Mouse (Mus musculus) erythroblast, embryonic 14.5 days (primary cell): ENCODE measurements around the gene Mcm5. TPM values are rescaled to one million over a fixed set of nuclear protein-coding genes. Genes with fewer than 3 reads are reported as not detected.

Experiments used
- H3K27me3 ChIP-seq: 2 replicates; pipeline ENCODE4 v1.6.1; 2012; ENCODE audit warnings: inconsistent platforms; ENCODE audit not compliant: control insufficient read depth
- H3K36me3 ChIP-seq: 2 replicates; pipeline ENCODE4 v1.6.1; 2012; ENCODE audit warnings: mild to moderate bottlenecking, inconsistent platforms; ENCODE audit not compliant: control insufficient read depth
- H3K4me1 ChIP-seq: 2 replicates; pipeline ENCODE4 v1.6.1; 2012; ENCODE audit warnings: inconsistent platforms; ENCODE audit not compliant: control insufficient read depth
- H3K4me3 ChIP-seq: replicated peaks from 2 replicates; pipeline ENCODE3; 2012; ENCODE audit warnings: moderate library complexity, mild to moderate bottlenecking, inconsistent platforms
- H3K9me3 ChIP-seq: 2 replicates; pipeline ENCODE4 v1.6.1; 2012; ENCODE audit warnings: low read length, inconsistent platforms, mixed read lengths; ENCODE audit not compliant: control insufficient read depth
- GATA1 ChIP-seq: IDR thresholded peaks from 2 replicates; pipeline ENCODE4 v1.6.1; 2012; ENCODE audit warnings: low read length, inconsistent platforms, mixed read lengths
- TAL1 ChIP-seq: IDR thresholded peaks from 3 replicates; pipeline ENCODE4 v1.6.1; 2012; ENCODE audit warnings: low read length, inconsistent platforms, mixed read lengths
- polyA plus RNA-seq: library from polyadenylated mRNA; stranded (reverse); fragments of >175 nt; gene quantifications from 2 replicates; pipeline ENCODE4 v1.2.3, GENCODE M21; 2012

Gene Mcm5
- polyA plus RNA-seq, 1 experiment, result 11.0 TPM

DNA sequence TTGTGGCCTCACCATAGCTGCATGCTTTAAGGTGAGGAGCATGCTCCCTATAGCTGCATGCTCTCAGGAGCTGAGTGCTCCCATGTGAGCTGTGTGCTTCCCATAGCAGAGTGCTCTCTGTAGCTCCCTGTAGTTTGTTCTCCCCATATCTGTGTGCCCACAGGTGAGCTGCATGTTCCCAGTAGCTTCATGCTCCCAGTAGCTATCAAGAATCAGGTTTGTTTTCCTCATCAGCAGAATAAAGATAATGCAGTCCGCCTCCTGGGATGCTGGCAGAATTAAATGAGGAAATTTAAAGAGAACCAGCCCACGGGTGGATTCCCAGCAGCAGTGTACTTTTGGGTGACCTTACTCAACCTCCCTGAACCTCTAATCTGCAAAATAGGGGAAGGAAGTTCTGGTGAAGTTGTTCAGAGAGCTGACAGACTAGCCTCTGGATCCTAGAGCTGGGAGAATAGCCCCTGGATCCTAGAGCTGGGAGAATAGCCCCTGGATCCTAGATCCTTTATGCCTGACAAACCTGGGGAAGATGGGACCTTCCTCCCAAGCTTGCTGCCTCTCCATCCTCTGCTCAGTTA is 43.2 kb downstream of the Mcm5 start:
- H3K27me3 ChIP-seq, result no peaks in the 10 kb centered on the region
- H3K4me3 ChIP-seq, result no peak overlapping the region
- no peak for TF ChIP-seq GATA1
- TF ChIP-seq TAL1, result no peak
- H3K4me1 ChIP-seq, result no peaks in the 10 kb centered on the region
- H3K9me3 ChIP-seq, result no peaks in the 10 kb centered on the region
- H3K36me3 ChIP-seq, result no peaks in the 10 kb centered on the region

DNA sequence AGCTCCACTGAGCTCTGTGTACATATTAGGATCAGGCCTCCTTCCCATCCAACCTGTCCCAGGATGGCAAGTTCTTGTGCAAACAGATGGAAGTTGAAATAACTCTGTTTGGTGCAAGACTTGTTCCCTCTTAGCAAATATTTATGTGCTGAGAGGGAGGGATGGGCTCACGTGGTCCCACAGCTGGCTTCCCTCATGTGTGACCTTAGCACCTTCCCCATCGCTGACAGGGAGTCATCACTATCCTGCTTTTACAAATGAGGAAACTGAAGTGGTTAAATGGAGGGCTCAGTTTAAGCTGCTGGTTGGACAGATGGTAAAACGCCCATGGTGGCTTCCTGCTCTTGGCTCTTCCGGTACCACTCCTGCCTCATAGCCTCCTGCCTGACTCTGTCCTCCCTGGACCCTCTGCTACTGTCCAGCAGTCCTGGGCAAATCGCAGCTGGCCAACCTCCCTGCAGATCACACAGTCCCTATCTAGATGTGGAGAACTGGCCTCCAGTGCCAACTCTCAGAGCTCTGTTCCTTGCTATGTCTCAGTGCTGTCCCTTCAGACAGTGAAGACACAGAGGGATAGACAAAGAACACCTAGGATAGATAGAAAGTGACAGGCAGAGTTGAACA is 45.6 kb downstream of the Mcm5 start:
- TF ChIP-seq GATA1, result no peak
- TF ChIP-seq TAL1, result no peak
- H3K4me1 ChIP-seq, result no peaks in the 10 kb centered on the region
- H3K27me3 ChIP-seq, result no peaks in the 10 kb centered on the region
- H3K9me3 ChIP-seq, result no peaks in the 10 kb centered on the region
- no peaks in the 10 kb centered on the region for H3K36me3 ChIP-seq
- no peak overlapping the region for H3K4me3 ChIP-seq

DNA sequence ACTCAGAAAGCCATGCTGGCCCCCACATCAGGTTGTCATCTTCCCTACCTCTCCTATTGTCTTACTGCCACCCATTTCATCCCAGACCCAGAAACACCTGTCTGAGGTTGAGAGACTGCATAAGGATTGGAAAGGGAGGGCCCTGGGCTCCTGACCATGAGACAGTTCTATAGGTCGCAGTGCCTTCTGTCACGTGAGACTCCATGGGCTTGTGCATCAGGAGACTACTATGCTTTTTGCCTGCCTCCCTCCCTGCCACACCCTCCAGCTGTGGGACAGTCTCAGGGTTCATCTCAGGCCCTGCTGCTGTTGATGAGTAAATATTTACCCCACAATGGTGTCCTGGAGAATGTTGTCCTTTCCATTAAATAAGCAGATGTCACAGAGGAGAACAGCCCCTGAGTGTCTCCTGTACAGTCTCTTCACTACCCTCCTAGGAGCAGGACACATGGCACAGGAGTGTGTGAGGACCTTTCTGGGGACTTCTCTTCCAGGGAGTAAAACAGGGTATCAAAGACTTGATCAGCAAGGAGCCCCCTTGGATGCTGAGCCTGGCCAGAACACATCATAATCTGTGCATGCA is 46.5 kb downstream of the Mcm5 start:
- Histone ChIP-seq H3K36me3 (no peaks in the 10 kb centered on the region), H3K9me3 (no peaks in the 10 kb centered on the region), H3K27me3 (no peaks in the 10 kb centered on the region), H3K4me1 (no peaks in the 10 kb centered on the region), H3K4me3 (no peak overlapping the region)
- no peak for TF ChIP-seq GATA1
- no peak for TF ChIP-seq TAL1

DNA sequence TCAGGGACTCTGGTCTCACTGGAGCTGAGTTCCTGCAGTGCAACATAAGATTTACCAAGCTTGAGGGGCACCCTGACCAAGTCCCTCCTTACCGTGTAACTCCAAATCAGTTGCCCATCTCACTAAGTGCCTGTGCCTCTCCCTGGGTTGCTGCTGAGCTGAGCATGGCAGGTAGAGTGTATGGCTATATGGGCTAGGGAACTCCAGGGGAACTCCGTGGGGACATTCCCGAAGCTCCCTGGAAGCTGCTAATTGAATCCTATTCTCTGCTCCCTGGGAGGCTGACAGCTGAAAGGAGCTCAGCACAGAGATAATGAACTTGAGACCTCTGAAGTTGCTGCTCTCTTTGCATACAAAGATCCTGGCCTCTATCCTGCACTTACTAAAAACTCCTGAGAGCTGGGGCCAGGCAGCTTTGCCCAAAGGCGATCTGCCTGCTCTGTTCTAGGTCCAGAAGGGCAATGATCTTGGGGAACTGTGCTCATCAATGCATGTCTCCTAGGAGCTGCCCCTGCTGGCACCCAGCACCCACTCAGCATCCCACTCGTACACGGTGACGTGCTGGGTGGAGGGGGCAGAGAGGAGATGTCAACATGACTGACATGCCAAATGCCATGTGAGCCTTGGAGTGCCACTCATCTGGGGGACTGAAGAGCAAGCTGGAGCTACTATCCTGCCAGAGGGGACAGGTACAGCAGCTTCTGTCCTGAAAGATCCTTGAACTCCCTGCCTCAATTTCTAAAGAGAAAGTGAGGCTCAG is 48.3 kb downstream of the Mcm5 start:
- TF ChIP-seq TAL1 (no peak), GATA1 (no peak)
- Histone ChIP-seq H3K27me3 (no peaks in the 10 kb centered on the region), H3K4me1 (no peaks in the 10 kb centered on the region), H3K4me3 (no peak overlapping the region), H3K36me3 (no peaks in the 10 kb centered on the region), H3K9me3 (no peaks in the 10 kb centered on the region)

DNA sequence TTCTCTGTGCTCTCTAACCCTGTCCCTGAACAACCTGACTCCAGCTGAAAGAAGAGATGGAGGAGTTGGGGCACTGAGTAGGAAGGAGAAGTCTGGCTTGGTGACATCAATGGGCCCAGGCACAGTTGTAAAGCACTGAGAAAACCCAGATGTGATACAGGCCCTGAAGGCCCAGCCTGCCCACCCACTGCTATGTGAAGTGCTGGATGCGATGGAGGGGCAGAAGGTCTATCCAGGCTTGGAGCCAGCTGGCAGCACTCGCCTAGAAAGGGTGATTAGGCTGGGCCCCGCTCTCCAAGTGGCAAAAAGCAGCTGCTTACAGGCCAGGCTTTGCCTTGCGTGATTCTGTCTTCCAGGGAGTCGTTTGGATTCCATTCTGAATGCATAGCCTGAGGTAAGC is 60.0 kb downstream of the Mcm5 start:
- Histone ChIP-seq H3K4me1 (no peaks in the 10 kb centered on the region), H3K27me3 (no peaks in the 10 kb centered on the region), H3K36me3 (no peaks in the 10 kb centered on the region), H3K4me3 (no peak overlapping the region), H3K9me3 (no peaks in the 10 kb centered on the region)
- TF ChIP-seq GATA1, result no peak
- TF ChIP-seq TAL1, result no peak

DNA sequence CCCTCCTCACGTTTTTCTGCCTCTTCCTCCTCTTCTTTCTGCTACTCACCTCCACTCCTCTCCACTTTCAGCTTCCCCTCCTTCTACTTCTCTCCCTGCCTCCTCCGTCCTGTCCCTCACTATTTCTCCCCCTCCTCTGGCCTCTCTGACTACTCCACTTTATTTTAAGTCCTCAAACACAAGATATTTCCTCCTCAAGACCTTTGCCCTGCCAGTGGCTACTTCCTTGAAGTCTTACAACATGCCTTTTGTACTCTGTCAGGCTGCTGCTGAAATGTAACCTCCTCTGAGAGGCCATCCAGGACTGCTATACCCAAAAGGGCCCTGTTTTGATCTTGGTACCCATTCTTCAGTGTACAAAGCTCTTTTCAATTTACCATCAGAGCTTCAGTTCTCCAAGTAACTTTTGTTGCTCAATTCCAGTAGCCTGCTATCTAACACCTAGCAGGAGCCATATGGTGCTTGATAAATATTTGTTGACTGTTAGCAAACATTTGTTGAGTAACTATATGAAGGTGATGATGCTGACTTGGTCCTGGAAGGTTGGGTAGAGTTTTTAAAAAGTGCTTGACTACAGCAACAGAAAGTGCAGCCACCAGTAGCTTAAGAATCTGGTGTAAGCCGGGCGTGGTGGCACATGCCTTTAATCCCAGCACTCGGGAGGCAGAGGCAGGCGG is 62.8 kb downstream of the Mcm5 start:
- no peaks in the 10 kb centered on the region for H3K9me3 ChIP-seq
- no peak overlapping the region for H3K4me3 ChIP-seq
- no peaks in the 10 kb centered on the region for H3K36me3 ChIP-seq
- H3K27me3 ChIP-seq, result no peaks in the 10 kb centered on the region
- TF ChIP-seq TAL1 (no peak), GATA1 (no peak)
- H3K4me1 ChIP-seq, result no peaks in the 10 kb centered on the region

Other genes with a start within 250 kb of the Mcm5 start
- not detected in 2 replicates for gene Isx, start 236.4 kb upstream of the Mcm5 start, polyA plus RNA-seq
- 0.45 and 1.3 TPM in 2 replicates for gene Hmgxb4, start 116.2 kb upstream of the Mcm5 start, polyA plus RNA-seq
- gene Tom1, start 75.9 kb upstream of the Mcm5 start, polyA plus RNA-seq, result 0.33 and 0.47 TPM in 2 replicates
- gene Hmox1, start 15.9 kb upstream of the Mcm5 start, polyA plus RNA-seq, result 3.0 and 5.4 TPM in 2 replicates
- gene Rasd2, start 104.4 kb downstream of the Mcm5 start, polyA plus RNA-seq, result not detected in 2 replicates